Mouse (Mus musculus) lung, postnatal 0 days (tissue): ENCODE measurements at regions not wholly inside any gene's neighbourhood (a gene's known extent, or its start where the extent isn't known, plus 50 kb on each side); places are given as distances from the start of the nearest gene placed in this dataset.

Experiments
- ATAC-seq: fragments of 200-750 bp; cut with Nextera tagmentation; 2 replicates; pipeline ENCODE4 v1.8.0; 2017; ENCODE audit warnings: moderate library complexity
- DNase-seq: peaks from one replicate; pipeline ENCODE4 v3.0.0-alpha.2; 2016; ENCODE audit warnings: low spot score
- H3K27ac ChIP-seq: fragments of 300-500 bp; sonication (generic); 2 replicates; pipeline ENCODE4 v1.5.1; 2014; ENCODE audit warnings: antibody characterized with exemption, mild to moderate bottlenecking, low read length, mixed read lengths
- H3K27me3 ChIP-seq: fragments of 300-500 bp; sonication (generic); replicated peaks from 2 replicates; pipeline ENCODE4 v1.6.1; 2014; ENCODE audit warnings: low read length, mixed read lengths; ENCODE audit not compliant: insufficient read depth
- H3K36me3 ChIP-seq: fragments of 300-500 bp; sonication (generic); 2 replicates; pipeline ENCODE4 v1.6.1; 2014; ENCODE audit warnings: low read length, mixed read lengths; ENCODE audit not compliant: insufficient read depth
- H3K4me1 ChIP-seq: fragments of 300-500 bp; sonication (generic); 2 replicates; pipeline ENCODE4 v1.6.1; 2014; ENCODE audit warnings: antibody characterized with exemption, low read depth, low read length, mixed read lengths; ENCODE audit not compliant: insufficient read depth
- H3K4me2 ChIP-seq: fragments of 300-500 bp; sonication (generic); replicated peaks from 2 replicates; pipeline ENCODE4 v1.6.1; 2014; ENCODE audit warnings: low read depth, mild to moderate bottlenecking, low read length, moderate library complexity, mixed read lengths
- H3K4me3 ChIP-seq: fragments of 300-500 bp; sonication (generic); 2 replicates; pipeline ENCODE4 v1.5.1; 2014; ENCODE audit warnings: low read depth, low read length
- H3K9ac ChIP-seq: fragments of 300-500 bp; sonication (generic); replicated peaks from 2 replicates; pipeline ENCODE4 v1.6.1; 2014; ENCODE audit warnings: low read depth, mild to moderate bottlenecking
- H3K9me3 ChIP-seq: fragments of 300-500 bp; sonication (generic); 2 replicates; pipeline ENCODE4 v1.6.1; 2016; ENCODE audit warnings: low read length, mixed read lengths
- CTCF ChIP-seq: IDR thresholded peaks from 2 replicates; pipeline ENCODE4 v1.5.1; 2016; ENCODE audit warnings: antibody characterized with exemption, mild to moderate bottlenecking
- EP300 ChIP-seq: IDR thresholded peaks from 2 replicates; pipeline ENCODE4 v1.6.1; 2016; ENCODE audit warnings: antibody characterized with exemption, mild to moderate bottlenecking, control low read depth
- WGBS: fragments of 180-500 bp; shearing (Covaris S2); extraction: QIAGEN DNeasy Blood & Tissue Kit; methylation state at CpG from one replicate; pipeline ENCODE4 v1.1.7; 2014; 5-methylcytosine and 5-hydroxymethylcytosine counted together

DNA sequence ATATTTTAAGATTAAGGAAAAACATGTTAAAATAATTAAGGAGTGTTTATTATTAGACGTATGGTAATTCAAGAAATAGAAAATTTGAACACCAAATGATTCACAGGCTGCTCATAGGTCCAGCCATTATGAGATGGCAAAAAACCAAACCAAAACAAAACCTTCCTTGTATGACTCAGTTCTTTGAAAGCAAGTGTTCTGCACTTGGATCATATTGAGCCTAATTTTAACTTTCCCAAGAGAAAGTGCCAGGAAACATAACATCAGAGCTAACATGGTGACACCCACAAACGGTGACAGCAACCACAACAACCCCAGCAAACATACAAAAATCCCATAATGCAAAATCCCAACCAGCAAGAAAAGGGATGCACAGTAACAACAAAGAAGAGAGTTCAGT is 313.7 kb downstream of the Arl4a start:
- no peak overlapping the region for H3K4me2 ChIP-seq
- no peak overlapping the region for H3K9ac ChIP-seq
- H3K27ac ChIP-seq: no peak overlapping the region
- WGBS: 80% methylated on average over 2 of the region's 2 CpGs
- H3K9me3 ChIP-seq: no peaks in the 10 kb centered on the region
- no peaks in the 10 kb centered on the region for H3K4me1 ChIP-seq
- no peak for TF ChIP-seq EP300
- no peak for TF ChIP-seq CTCF
- no peaks in the 10 kb centered on the region for H3K27me3 ChIP-seq
- H3K36me3 ChIP-seq: no peaks in the 10 kb centered on the region
- DNase-seq: no peak
- no peak overlapping the region for H3K4me3 ChIP-seq
- no peak for ATAC-seq

DNA sequence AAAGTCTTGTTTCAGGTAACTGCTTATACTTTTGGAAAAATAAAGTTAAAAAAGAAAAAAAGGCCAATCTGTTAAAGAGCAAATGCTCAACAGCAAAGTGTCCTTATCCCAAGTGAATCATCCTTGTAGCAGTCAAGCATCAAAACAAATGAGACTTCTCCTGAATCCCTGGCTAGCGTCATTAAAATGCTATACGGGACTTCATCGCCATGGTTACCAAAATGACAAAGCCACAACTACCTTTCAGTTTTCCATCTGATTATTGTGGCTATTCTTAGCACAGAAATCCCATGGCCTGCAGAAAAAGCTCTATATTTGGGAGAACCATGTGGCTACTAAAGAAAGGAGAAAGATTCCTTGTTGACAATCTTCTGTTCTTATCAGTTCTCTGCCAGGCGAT is 322.7 kb downstream of the Arl4a start:
- ATAC-seq: no peak

DNA sequence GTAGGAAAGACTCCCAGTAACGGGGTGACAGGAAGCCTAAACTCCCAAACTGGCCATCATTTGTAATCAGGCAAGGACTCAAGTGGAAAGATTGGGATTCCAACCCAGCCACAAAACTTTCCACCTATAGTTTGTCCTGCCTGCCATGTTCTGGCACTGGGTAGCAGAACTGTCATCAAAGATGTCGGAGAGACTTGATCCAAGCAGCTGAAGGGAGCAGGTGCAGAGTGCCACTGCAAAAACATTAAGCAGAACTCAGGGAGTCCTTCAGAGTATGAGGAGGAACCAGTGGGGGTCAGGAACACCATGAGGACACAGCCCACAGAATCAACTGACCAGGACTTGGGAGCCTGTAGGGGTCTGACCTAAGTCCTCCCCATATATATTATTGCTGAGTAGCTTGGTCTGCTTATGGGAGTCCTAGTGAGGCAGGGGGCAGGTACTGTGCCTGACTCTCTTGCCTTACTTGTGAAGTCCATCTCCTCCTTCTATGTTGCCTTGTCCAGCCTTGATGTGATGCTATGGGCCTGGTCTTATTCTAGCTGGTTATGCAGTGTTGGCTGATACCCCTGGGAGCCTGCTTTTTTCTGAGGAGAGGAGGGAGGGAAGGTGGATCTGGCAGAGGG is 323.5 kb downstream of the Arl4a start:
- no peak overlapping the region for H3K9ac ChIP-seq
- no peak for ATAC-seq
- no peaks in the 10 kb centered on the region for H3K4me1 ChIP-seq
- H3K4me3 ChIP-seq: no peak overlapping the region
- H3K9me3 ChIP-seq: no peaks in the 10 kb centered on the region
- DNase-seq: no peak
- TF ChIP-seq CTCF: no peak
- no peak for TF ChIP-seq EP300
- no peak overlapping the region for H3K27ac ChIP-seq
- no peaks in the 10 kb centered on the region for H3K36me3 ChIP-seq
- 84% methylated on average over 2 of the region's 2 CpGs for WGBS
- H3K27me3 ChIP-seq: no peaks in the 10 kb centered on the region
- no peak overlapping the region for H3K4me2 ChIP-seq

More for the DNA sequence above, 322.7 kb downstream of the Arl4a start:
- Histone ChIP-seq H3K9ac (no peak overlapping the region), H3K4me2 (no peak overlapping the region), H3K27me3 (no peaks in the 10 kb centered on the region), H3K27ac (no peak overlapping the region), H3K36me3 (no peaks in the 10 kb centered on the region), H3K9me3 (no peaks in the 10 kb centered on the region), H3K4me3 (no peak overlapping the region), H3K4me1 (no peaks in the 10 kb centered on the region)
- WGBS: 52% methylated on average over 4 of the region's 4 CpGs
- TF ChIP-seq EP300: no peak
- TF ChIP-seq CTCF: no peak
- no peak for DNase-seq

DNA sequence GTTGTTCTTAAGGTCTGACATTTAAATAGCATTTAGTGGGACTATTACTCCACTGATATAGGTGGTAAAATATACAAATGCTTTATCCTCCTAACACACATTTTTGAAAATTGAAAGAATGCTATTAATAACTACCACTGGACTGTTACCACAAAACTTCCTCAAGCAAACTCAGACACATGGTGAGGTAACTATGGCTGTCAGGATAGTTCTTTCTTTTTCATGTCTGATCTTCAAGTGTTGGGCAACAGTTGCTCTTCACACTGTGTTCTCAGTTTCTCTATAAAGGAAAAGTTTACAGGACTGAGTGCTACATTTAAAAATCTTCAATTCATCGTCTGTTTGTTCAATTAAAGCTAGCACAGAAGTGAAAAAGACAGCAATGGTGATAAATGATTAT is 326.0 kb downstream of the Arl4a start:
- Histone ChIP-seq H3K4me2 (no peak overlapping the region), H3K9me3 (no peaks in the 10 kb centered on the region), H3K4me1 (no peaks in the 10 kb centered on the region), H3K9ac (no peak overlapping the region), H3K4me3 (no peak overlapping the region), H3K27ac (no peak overlapping the region), H3K36me3 (no peaks in the 10 kb centered on the region), H3K27me3 (no peaks in the 10 kb centered on the region)
- no peak for TF ChIP-seq EP300
- no peak for TF ChIP-seq CTCF
- ATAC-seq (no peak), DNase-seq (no peak)
- 43% methylated on average over 1 of the region's 1 CpGs for WGBS

DNA sequence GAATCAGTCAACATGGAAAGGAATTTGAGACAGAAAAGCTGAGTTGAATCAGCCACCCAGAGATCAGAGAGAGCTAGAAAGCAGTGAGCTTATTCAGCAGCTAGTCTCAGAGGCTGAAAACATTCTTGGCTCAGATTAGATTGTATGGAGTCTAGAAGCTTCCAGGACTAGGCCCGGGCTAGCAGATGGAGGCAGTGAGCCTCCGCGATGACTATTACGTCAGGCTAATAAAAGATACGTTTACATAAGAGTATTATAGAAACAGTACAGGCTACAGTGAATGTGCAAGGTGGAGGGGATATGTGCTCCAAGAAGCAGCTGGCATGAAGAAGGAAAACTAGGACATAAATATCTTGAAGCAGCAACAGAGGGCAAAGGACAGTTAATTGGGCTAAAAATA is 328.0 kb downstream of the Arl4a start:
- ATAC-seq: no peak
- Histone ChIP-seq H3K27ac (no peak overlapping the region), H3K36me3 (no peaks in the 10 kb centered on the region), H3K4me1 (no peaks in the 10 kb centered on the region), H3K4me3 (no peak overlapping the region), H3K4me2 (no peak overlapping the region), H3K27me3 (no peaks in the 10 kb centered on the region), H3K9ac (no peak overlapping the region), H3K9me3 (no peaks in the 10 kb centered on the region)
- no peak for TF ChIP-seq EP300
- TF ChIP-seq CTCF: no peak
- no peak for DNase-seq
- WGBS: 76% methylated on average over 5 of the region's 5 CpGs

DNA sequence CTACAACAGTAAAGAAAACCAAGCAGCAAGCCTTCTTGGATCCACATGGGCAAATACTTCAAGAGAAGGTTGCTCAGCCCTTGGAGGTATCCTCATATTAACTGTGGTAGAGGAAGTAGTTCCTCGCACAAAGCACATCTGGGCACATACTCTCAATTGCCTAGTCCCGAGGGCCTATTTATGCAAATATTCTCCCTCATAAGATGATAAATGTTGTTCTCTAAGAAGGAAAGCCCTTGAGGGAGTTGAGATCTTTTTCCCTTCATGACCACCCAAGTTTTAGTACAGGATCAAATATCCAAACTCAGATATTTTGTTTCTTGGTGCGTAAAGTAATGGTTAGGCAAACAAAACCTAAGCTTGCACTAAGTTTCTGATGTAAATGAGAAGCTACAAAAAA is 340.6 kb downstream of the Arl4a start:
- H3K4me3 ChIP-seq: no peak overlapping the region
- H3K9ac ChIP-seq: no peak overlapping the region
- H3K4me1 ChIP-seq: no peaks in the 10 kb centered on the region
- H3K27ac ChIP-seq: no peak overlapping the region
- no peak for ATAC-seq
- no peaks in the 10 kb centered on the region for H3K9me3 ChIP-seq
- no peak overlapping the region for H3K4me2 ChIP-seq
- no peaks in the 10 kb centered on the region for H3K36me3 ChIP-seq
- TF ChIP-seq EP300 (no peak), CTCF (no peak)
- no peaks in the 10 kb centered on the region for H3K27me3 ChIP-seq
- WGBS: 55% methylated on average over 3 of the region's 3 CpGs
- DNase-seq: no peak

DNA sequence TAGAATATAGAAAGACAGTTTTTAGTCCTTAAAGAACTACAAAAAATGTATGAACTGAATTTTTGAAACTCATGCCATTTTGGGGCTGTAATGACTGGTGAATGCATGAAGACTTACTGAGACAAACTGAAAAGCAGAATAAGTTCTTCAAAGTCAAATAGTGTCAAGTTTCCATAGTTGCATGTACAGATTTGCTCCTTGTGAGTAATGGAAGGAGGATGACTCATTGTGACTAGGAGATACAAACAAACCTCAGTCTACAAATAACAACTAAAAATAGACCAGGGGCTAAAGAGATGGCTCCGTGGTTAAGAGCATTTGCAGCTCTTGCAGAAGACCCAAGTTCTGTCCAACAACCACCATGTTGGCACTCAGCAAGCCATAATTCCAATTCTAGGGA is 342.5 kb downstream of the Arl4a start:
- Histone ChIP-seq H3K27ac (no peak overlapping the region), H3K4me3 (no peak overlapping the region), H3K9me3 (no peaks in the 10 kb centered on the region), H3K9ac (no peak overlapping the region), H3K36me3 (no peaks in the 10 kb centered on the region), H3K4me2 (no peak overlapping the region), H3K4me1 (no peaks in the 10 kb centered on the region), H3K27me3 (no peaks in the 10 kb centered on the region)
- WGBS: 54% methylated on average over 1 of the region's 1 CpGs
- TF ChIP-seq EP300: no peak
- TF ChIP-seq CTCF: no peak
- ATAC-seq (no peak), DNase-seq (no peak)
